Mouse (Mus musculus) liver, postnatal 0 days (tissue): ENCODE results near the gene Ascc3.

ENCODE experiments used
- CTCF ChIP-seq: sonication (generic); IDR thresholded peaks from 2 replicates; pipeline ENCODE4 v1.5.1; 2016; ENCODE audit warnings: antibody characterized with exemption, low read depth
- EP300 ChIP-seq: IDR thresholded peaks from 2 replicates; pipeline ENCODE4 v1.6.1; 2016; ENCODE audit warnings: antibody characterized with exemption, low read depth, mild to moderate bottlenecking

GRCm38 (mm10) chr10:50893546-50893945 lies 301.1 kb downstream of the Ascc3 start:
- TF ChIP-seq CTCF (no peak), EP300 (no peak)
